Mouse (Mus musculus) lung, adult 2 months (tissue): ENCODE data around the gene Lrp1.

Experiments
- CTCF ChIP-seq: fragments of 200-500 bp; IDR thresholded peaks from 2 replicates; pipeline ENCODE4 v1.5.1; 2011; ENCODE audit warnings: mild to moderate bottlenecking, low read length, control low read depth; ENCODE audit not compliant: insufficient read depth
- POLR2A ChIP-seq: fragments of 200-500 bp; IDR thresholded peaks from 2 replicates; pipeline ENCODE4 v1.6.1; 2011; ENCODE audit warnings: low read depth, mild to moderate bottlenecking, control low read depth, low read length, borderline replicate concordance; ENCODE audit errors: extremely low read depth

GRCm38 (mm10) chr10:127664891-127665290 lies 43.9 kb upstream of the Lrp1 start:
- no peak for TF ChIP-seq CTCF
- TF ChIP-seq POLR2A, result no peak
